Mouse (Mus musculus) embryo, embryonic 9.5 days (tissue): ENCODE measurements around the gene Hoxb3.
A peak's percentile ranks its signal among the peaks of the same experiment; 100 is the strongest.

Experiments used
- DNase-seq: peaks from one replicate; pipeline ENCODE4 v3.0.0-alpha.2; 2017; ENCODE audit errors: extremely low spot score

The Hoxb3 gene

DNA sequence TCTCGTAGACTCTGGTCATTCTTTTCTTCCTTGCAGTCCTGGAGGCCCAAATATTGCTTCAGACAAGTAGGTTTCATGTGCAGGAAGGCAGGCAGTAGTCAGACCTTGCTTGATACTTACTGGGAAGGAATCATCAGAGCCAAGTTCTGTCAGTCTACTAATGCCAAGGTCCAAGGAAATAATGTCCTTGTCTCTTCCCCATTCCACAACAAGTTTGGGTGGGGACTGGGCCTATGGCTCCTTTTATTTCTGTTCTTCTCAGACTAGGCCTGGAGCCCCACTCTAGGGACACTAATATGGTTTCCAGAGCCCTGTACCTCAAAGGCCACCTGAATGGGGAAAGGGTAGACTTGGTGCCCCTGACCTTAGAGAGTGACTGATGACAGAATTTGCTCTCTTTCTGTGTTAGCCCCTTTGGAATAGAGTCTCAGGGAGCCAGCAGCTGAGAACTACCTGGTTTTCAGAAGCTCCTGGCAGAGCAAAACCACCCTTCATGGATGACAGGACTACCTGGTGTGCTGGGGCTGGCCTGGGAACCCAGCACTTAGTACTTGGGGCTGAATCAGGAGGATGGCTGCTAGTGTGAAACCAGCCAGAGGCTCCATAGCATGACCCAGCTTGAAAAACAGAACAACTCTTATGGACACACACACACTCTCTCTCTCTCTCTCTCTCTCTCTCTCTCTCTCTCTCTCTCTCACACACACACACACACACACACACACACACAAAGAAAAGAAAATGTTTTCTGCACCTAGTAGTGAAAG lies 34.5 kb upstream of the Hoxb3 start:
- no peak for DNase-seq

DNA sequence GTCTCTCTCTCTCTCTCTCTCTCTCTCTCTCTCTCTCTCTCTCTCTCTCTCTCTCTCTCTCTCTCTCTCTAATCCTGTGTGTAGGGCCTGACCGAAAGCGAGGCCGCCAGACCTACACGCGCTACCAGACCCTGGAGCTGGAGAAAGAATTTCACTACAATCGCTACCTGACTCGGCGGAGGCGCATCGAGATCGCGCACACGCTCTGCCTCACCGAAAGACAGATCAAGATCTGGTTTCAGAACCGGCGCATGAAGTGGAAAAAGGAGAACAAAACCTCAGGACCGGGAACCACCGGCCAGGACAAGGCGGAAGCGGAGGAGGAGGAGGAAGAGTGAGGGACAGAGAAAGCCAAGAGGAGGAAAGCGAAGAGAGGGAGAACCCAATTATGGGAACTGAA lies 33.8 kb upstream of the Hoxb3 start:
- no peak for DNase-seq

DNA sequence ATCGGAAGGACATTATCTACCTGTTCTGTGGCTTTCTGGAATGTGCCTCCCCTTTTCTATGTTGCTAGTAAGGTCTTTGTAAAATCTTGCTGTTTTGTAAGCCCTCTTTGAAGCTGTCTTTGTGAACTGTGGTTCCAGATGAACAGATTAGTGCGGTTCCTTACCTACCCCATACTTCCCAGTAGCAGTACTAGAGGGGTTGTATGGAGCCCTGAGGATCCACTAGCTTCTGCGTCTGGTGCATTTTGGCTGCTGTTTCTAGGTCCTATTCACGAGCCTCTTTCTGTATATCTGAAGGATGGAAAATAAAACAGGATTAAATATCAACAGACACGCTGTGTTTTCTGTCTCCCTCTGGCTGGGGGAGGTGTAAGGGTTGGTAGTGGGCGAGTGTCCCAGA lies 33.3 kb upstream of the Hoxb3 start:
- no peak for DNase-seq

DNA sequence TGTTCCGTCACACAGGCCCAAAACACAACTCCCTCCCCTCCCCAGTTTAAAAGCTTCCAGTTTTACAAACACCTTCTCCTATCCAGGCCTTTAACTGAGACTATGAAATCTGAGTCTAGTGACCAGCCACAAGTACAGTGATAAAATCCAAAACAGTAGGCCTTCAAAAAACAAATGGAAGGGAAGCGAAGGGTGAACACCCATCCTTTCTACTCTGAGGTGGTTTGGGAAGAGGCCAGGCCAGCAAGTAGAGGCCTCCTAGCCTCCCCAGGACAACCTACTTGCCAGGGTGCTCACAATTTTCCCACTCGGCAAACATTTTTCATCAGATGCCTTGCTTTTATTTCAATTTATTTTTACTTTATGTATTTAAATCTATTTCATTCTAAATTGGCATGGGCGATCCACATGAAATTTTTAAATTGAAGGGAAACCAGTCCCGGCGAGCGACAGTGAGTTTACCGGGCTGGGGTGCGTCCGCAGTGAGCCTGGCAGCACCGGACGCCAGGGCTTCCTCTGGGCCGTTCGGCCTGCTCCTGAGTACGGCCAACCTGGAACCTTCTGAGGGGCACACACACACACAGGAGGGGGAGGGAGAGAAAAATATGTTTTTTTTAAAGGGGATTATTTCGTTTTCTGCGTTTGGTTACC lies 32.3 kb upstream of the Hoxb3 start:
- no peak for DNase-seq

DNA sequence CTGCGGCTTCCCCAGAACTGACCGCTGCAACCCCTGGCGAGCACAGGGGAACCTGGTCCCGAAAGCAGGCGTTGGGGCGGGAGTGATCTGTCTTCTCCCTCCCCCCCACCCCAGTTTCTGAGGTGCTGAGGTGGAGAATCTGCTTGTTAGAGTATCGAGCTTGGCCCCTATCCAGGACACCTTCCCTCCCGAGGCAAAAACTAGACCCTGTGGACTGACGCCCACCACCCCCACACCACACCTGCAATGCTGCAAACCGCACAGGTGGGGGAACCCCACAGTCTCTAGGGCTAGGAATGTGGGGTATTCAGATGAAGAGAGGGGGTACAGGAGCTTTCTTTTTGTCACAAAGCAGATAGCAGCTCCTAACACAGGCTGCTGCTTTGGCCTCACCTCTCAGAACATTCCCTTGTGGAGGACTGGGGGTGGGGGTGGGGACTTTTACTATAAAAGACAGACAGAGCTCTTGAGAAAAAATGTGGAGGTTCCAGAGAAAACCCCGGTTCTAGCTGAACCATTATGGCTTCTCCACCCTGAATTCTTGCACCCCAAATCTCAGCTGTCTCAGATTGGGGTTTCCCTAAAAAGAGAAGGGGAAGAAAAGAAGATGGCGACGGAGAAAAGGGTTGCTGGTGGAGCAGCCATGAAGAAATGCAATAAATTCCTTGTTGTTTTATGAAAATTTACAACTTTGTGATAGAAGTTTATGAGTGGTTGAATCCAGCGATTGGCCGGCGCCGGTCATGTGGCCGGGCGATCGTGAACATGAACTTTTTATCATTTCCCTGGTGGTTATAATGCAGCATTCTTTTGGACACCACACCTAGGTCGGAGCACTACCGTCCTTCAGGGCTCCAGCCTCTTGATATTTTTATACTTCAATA lies 31.2 kb upstream of the Hoxb3 start, which contains the start of gene Hoxb6:
Gene Hoxb6, plus strand, starts transcription at position 796 of the 884 bp plus-strand sequence.
- no peak for DNase-seq

DNA sequence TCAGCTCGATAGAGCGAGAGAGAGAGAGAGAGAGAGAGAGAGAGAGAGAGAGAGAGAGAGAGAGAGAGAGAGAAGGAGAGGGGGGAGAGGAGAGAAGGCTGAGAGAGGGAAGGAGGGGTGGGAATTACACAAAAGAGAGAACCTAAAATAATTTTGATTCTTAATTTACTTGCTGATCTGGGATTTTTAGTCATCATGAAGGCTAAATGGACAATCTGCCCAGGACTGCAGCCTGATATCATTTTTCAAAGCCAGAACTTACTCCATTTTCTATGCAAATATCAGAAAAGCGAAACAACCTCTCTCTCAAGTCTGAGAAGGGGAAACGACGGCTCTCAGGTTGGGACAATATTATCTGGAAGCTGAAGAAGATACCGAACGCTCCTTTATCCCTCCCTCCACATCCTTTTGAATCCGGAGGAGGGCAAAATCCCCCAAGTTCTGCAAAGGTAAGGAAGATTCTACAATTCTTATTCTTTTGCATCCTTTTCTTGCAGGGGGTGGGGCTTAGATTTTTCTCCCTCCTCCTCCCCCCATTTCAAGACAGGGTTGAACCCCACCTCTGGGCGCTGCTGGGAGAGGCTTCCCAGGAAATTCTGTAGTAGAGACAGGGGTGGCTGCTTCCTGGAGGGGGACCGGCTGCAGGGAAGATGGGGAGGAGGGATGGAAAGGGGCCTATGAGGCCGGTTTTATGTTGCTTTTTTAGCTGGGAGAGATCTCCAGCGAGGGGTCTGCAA lies 30.4 kb upstream of the Hoxb3 start:
- DNase-seq, result no peak

DNA sequence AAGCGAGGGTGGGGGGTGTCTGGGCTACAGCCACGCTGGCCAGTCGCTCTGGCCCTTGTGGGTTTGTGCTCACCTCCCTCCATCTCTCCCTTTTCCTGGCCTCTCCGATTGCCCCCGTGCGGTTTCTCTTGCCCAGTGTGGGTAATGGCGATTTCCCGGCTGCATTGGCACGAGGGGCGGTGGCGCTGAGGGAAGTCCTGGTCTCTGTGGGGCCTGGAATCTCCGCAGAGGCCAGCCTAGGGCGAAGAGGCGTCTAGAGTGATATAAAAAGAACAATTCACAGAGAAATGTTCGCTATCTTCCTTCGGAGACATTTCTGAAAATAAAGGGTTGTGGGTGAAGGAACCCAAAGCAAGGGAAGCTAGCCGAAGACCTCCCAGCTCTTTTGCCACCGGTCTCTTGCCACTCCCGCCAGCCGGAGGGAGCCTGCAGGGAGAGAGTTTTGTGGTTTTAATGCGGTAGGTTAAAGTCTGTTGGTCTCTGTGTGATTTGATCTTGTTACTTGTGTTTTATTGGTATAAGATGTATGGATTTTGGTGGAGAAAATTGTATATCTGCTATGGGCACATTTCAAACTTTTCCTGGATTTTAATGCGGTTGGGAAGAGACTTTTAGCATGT lies 29.7 kb upstream of the Hoxb3 start:
- DNase-seq, result no peak

DNA sequence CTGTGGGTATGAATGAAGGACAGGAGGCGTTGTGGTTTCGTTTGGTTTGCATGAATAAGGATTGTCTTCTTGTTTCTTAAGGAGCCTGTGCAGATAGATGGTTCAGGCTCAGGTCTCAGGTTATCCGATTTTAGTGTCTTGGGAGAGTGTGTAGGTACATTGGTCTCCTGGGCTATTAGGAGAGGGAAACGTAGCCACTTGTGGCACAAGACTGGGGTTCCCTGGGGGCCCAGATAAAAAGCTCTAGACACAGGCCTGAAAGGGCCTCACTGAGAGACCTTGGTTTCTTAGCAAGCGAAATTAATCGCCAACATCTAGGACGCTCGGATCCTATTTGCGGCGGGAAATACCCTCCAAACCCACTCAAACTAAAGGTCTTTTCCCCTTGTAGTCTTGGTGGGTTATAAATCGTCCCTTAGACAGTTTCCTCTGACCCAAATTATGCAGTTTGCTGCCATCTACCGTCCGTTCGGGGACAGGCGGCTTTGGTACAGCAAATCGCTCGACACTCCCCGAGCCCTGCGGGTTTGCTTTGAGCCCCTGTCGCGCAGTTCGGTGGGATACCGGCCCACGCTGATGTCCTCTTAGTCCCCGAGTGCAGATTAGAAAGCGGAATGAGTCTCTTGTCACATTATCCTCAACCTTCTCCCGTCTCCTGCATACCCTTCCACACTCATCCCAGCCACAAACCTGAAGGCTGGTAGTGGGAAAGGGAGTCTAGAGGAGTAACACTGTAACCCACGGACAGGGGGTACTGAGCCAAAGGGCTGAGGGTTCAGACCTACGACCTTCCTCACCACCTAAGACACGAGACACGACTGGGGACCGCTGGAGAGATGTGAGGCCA lies 28.7 kb upstream of the Hoxb3 start:
- DNase-seq, result peak; percentile 89

DNA sequence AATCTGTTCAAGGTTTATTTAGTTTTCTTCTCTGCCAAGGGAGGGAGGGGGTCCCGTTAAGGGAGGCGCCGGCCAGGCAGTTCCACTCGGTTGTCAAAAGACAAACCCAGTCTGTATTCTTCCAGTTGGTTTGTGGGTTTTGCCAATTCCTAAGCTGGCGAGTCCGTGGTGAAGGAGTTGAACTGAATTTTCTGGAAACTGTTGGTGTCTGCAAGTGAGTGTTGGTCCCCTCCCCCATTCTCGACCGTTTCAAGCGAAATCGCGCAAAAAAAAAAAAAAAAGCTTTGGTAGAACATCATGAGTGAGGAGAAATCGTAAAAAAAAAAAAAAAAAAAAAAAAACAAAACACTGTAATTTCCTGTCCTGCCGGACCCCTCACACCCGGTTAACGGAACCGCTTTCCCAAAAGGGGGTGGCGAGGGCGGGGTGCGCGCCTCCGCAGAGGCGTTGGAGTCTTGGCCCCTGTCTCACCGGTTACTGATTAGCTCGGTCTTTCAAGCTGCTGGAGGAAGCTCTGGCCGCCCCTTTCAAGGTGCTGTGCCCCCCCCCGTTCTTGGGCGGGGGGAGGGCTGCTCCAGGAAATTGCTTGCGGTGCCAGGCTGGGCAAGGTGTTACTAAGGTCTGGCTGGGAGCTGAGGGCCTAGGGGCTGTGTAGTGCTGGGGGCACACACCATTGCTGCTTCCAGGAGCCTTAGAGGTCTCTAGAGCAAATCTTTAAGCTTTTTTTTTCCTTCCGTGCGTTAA lies 27.9 kb upstream of the Hoxb3 start:
- no peak for DNase-seq

DNA sequence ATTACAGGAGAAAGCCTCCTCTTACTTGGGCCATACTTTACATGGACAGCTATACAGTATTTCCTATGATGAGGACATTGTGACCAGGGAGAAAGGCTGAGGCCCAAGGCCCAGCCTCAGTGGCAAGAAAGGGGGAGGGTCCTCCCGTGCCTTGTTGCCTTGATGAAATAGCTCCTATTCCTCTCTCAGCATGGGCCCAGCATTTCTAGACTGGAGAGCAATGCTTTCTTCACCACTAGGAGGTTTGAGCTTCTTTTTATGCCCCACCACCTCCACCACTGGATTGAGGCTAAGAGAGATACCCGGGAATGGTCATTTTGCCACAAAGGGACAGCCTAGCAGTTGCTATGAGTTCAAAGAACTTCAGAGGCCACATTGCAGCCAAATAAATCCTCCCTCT lies 26.1 kb upstream of the Hoxb3 start:
- no peak for DNase-seq

DNA sequence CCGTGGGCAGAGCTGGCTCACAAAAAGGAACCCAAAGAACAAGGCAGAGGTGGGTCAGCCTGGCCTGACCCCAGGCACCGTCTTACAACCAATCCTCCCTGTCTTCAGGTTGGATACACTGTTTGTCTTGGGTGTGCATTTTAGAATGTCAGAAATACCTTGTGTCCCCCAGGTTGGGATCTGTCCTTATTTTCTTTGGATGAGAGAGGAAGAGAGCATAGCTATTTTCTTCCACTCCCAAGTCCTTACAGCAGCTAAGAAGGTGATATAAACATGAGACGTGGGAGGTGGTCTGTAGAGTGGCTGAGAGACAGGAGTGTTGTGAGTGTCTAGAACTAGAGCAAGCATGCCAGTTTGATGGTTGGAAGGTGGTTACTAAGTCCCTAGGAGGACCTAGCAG lies 25.7 kb upstream of the Hoxb3 start:
- no peak for DNase-seq

DNA sequence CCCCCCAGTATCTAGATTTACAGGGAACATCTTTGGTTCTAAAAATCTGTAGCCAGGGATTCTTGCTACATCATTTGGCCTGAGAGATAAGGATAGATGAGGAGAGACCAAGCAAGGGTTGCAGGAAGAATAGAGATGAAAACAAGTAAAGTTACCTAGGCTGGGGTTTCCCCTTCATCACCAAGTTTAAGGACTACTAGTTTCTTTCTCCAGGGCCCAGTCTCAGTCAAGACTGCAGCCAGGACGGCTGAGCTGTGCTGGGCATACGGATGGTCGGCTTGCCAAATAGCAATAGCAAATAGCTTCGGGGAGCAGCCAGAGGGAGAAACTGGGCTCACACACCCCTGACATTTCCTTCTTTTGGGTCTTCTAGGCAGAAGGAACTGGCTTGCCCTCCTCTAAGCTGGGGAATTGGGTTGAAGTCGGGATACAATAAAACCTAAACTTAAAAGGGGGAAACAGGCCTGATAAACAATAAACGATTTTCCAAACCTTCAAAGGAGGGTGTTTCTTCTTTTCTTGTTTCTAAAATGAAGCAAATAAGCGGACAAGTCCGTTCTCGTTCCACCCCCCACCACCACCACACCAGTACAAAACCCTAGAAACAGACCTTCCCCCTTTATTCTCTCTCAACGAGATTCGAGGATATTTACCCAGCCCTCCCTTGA lies 25.0 kb upstream of the Hoxb3 start:
- DNase-seq, result no peak

DNA sequence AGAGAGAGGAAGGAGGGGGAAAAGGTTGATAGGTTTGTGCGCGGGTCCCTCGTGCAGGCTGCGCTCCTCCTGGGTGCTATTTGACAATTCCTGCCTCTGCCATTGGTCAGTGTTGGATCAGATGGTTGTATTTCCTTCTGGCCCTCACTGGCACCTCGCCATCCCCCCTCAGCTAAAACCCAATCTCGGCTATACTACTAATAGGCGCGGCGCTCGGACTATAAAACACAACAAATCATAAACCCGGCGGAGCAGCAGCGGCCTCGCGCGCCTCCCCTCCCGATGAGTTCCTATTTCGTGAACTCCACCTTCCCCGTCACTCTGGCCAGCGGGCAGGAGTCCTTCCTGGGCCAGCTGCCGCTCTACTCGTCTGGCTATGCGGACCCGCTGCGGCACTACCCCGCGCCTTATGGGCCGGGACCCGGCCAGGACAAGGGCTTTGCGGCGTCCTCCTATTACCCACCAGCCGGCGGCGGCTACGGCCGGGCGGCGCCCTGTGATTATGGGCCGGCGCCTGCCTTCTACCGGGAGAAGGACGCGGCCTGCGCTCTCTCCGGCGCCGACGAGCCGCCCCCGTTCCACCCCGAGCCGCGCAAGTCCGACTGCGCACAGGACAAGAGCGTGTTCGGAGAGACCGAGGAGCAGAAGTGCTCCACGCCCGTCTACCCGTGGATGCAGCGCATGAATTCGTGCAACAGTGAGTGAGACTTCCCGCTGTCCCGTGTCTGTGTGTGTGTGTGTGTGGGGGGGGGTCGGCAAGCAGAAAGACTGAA lies 24.0 kb upstream of the Hoxb3 start:
- no peak for DNase-seq

DNA sequence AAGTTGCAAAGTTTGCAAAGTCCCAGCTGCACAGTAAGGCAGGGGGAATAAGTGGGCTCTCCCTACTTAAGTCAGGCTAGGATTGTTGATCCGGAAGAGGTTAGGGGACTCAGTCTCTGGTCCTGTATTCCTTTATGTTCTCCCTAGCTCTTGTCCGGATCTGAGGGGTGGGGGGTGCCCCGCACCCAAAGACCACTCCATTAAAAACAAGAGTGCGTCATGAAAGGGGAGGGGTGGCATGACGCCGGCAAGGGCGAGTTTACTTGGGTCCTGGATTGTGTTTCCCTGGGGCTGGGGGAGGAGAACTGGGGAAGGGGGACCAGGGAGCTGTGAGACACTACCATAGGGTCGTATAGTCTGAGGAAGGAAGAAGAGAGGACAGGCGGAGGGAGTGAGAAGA lies 23.3 kb upstream of the Hoxb3 start:
- no peak for DNase-seq

DNA sequence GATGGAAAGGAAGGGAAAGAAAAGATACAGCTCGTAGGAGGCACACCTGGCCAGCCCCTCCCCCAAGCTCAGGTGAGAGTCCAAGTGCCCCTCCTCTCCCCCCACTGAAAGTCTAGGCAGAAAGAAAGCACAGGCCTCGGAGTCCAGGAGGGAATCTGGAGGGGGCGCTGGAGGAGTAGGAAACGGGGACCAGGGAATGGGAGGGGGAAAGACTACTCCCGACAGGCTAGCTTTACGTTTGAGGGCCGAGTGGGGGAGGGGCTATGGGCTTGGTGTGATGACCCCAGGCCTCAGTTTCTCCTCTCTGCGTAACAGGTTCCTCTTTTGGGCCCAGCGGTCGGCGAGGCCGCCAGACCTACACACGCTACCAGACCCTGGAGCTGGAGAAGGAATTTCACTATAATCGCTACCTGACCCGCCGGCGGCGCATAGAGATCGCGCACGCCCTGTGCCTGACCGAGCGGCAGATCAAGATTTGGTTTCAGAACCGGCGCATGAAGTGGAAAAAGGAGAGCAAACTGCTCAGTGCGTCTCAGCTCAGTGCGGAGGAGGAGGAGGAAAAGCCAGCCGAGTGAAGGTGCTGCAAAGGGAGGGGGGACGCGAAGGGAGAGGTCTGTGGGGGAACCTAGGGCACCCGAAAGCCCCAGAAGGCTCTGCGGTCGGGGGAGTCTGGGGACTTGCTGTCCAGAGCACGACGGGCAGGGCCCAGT lies 22.6 kb upstream of the Hoxb3 start:
- DNase-seq, result no peak

DNA sequence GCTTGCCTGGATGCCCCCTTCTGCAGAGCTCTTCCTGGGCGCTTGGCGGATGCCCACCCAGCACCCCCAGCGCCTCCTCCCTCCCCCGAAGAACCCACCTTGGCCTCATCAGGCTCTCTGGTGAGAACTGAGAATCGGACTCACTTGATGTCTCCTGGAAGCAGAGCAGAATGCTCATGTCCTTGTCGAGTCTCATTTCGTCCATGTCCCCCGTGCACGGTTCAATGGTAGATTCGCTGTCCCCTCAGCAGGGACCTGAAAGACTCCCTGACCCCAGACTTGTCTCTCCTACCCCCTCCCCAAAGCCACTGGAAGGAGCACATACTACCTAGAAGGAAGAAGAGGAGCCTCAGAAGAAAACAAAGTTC lies 22.1 kb upstream of the Hoxb3 start:
- DNase-seq, result no peak

DNA sequence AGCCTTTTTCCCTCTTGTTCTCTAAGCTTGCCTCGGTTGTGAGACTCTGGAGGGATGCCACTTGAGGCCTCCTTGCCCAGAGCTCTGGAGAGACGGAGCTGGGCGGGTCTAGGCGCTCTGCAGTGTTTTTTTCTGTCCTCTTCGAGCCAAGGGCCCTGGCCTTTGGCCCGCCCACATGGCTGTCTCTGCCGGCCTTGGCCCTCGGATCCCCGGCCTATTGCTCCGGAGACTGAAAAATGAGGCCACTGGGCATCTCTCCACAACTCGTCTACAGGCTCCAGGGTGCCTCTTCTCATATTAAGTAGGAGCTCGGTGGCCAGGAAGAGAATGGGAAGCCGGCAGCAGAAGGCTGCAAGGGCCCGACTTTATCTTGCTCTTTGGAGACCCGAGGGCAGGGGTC lies 21.3 kb upstream of the Hoxb3 start:
- DNase-seq, result no peak
